Mouse (Mus musculus) kidney, postnatal 4 days (tissue): ENCODE measurements around the gene Hcfc1.

ENCODE experiments used
- DNase-seq, 2 experiments: peaks; one replicate each; pipeline ENCODE4 v3.0.0; 2021; ENCODE audit warnings: mixed read lengths in 2 of 2

The Hcfc1 gene

GRCm38 (mm10) chrX:73931871-73932270 is 34.3 kb downstream of the Hcfc1 start:
- DNase-seq: no peak

GRCm38 (mm10) chrX:73930402-73931062 is 35.6 kb downstream of the Hcfc1 start, which contains the start of gene Renbp:
Renbp (minus strand) TSS chrX:73930850.
- peak; percentile 83 to 89 for DNase-seq

GRCm38 (mm10) chrX:73922550-73922882 is 43.6 kb downstream of the Hcfc1 start:
- DNase-seq: no peak

- peak; percentile 90 to 94 for DNase-seq
Observed at GRCm38 (mm10) chrX:73921823-73922549, 44.2 kb downstream of the Hcfc1 start, which contains the start of the genes Arhgap4 and Naa10. Arhgap4 (minus strand) TSS chrX:73921870. Naa10 (minus strand) TSS chrX:73921944.

GRCm38 (mm10) chrX:73921285-73921822 is 44.8 kb downstream of the Hcfc1 start:
- no peak for DNase-seq

GRCm38 (mm10) chrX:73918631-73919030 is 47.5 kb downstream of the Hcfc1 start:
- DNase-seq: no peak

GRCm38 (mm10) chrX:73916945-73917344 is 49.2 kb downstream of the Hcfc1 start:
- no peak for DNase-seq

GRCm38 (mm10) chrX:73914827-73915703 is 51.1 kb downstream of the Hcfc1 start:
- DNase-seq: peak; percentile 88 to 92

GRCm38 (mm10) chrX:73911588-73911987 is 54.6 kb downstream of the Hcfc1 start:
- DNase-seq: no peak

GRCm38 (mm10) chrX:73911156-73911555 is 55.0 kb downstream of the Hcfc1 start:
- peak; percentile 13 to 39 for DNase-seq

- DNase-seq: no peak
Observed at GRCm38 (mm10) chrX:73910451-73910850, 55.7 kb downstream of the Hcfc1 start.

- DNase-seq: no peak
Observed at GRCm38 (mm10) chrX:73910049-73910448, 56.1 kb downstream of the Hcfc1 start.

GRCm38 (mm10) chrX:73897959-73898358 is 68.2 kb downstream of the Hcfc1 start:
- DNase-seq: no peak

GRCm38 (mm10) chrX:73895719-73896118 is 70.4 kb downstream of the Hcfc1 start, which contains the start of gene L1cam:
L1cam (minus strand) TSS chrX:73896105.
- peak; percentile 72 to 74 for DNase-seq

- DNase-seq: no peak
Observed at GRCm38 (mm10) chrX:73892833-73893232, 73.3 kb downstream of the Hcfc1 start.
